Mouse (Mus musculus) hindbrain, embryonic 13.5 days (tissue): ENCODE results near the gene Psip1. TPM values are rescaled to one million over a fixed set of nuclear protein-coding genes. Genes with fewer than 3 reads are reported as not detected.
A peak's percentile ranks its signal among the peaks of the same experiment; 100 is the strongest.
"Not testable (repeated sequence)": the region's sequence is repeated elsewhere in the genome, so short reads cannot be mapped to it uniquely, and the experiment has no call there.

Experiments
- ATAC-seq: fragments of 200-750 bp; cut with Nextera tagmentation; 2 replicates; pipeline ENCODE4 v1.8.0; 2017; ENCODE audit warnings: moderate TSS enrichment; ENCODE audit not compliant: low FRiP score
- H3K27ac ChIP-seq: fragments of 300-500 bp; sonication (generic); 2 replicates; pipeline ENCODE4 v1.5.1; 2015; ENCODE audit warnings: inconsistent platforms, mild to moderate bottlenecking, moderate library complexity
- H3K27me3 ChIP-seq: fragments of 300-500 bp; sonication (generic); 2 replicates; pipeline ENCODE4 v1.6.1; 2015; ENCODE audit warnings: mild to moderate bottlenecking, inconsistent platforms
- H3K36me3 ChIP-seq: fragments of 300-500 bp; sonication (generic); 2 replicates; pipeline ENCODE4 v1.6.1; 2015; ENCODE audit warnings: mild to moderate bottlenecking, inconsistent platforms
- H3K4me1 ChIP-seq: fragments of 300-500 bp; sonication (generic); replicated peaks from 2 replicates; pipeline ENCODE4 v1.6.1; 2015; ENCODE audit warnings: inconsistent platforms
- H3K4me2 ChIP-seq: fragments of 300-500 bp; sonication (generic); 2 replicates; pipeline ENCODE4 v1.6.1; 2015; ENCODE audit warnings: inconsistent platforms, mild to moderate bottlenecking, moderate library complexity
- H3K4me3 ChIP-seq: fragments of 300-500 bp; sonication (generic); 2 replicates; pipeline ENCODE4 v1.5.1; 2015; ENCODE audit warnings: mild to moderate bottlenecking, inconsistent platforms
- H3K9ac ChIP-seq: fragments of 300-500 bp; sonication (generic); 2 replicates; pipeline ENCODE4 v1.6.1; 2015; ENCODE audit warnings: mild to moderate bottlenecking, inconsistent platforms
- H3K9me3 ChIP-seq: fragments of 300-500 bp; sonication (generic); 2 replicates; pipeline ENCODE4 v1.6.1; 2016; ENCODE audit warnings: inconsistent platforms
- WGBS: fragments of 180-500 bp; shearing (Covaris S2); methylation state at CpG from one replicate; pipeline ENCODE4 v1.1.7; 2015; 5-methylcytosine and 5-hydroxymethylcytosine counted together
- polyA plus RNA-seq: library from polyadenylated mRNA; unstranded; fragments of >200 nt; fragmentation: Nextera tagmentation; extraction: Ambion mirVana; gene quantifications from 2 replicates; pipeline ENCODE4 v1.2.1, GENCODE M21; 2015

The Psip1 gene
- polyA plus RNA-seq: 289 and 292 TPM in 2 replicates

DNA sequence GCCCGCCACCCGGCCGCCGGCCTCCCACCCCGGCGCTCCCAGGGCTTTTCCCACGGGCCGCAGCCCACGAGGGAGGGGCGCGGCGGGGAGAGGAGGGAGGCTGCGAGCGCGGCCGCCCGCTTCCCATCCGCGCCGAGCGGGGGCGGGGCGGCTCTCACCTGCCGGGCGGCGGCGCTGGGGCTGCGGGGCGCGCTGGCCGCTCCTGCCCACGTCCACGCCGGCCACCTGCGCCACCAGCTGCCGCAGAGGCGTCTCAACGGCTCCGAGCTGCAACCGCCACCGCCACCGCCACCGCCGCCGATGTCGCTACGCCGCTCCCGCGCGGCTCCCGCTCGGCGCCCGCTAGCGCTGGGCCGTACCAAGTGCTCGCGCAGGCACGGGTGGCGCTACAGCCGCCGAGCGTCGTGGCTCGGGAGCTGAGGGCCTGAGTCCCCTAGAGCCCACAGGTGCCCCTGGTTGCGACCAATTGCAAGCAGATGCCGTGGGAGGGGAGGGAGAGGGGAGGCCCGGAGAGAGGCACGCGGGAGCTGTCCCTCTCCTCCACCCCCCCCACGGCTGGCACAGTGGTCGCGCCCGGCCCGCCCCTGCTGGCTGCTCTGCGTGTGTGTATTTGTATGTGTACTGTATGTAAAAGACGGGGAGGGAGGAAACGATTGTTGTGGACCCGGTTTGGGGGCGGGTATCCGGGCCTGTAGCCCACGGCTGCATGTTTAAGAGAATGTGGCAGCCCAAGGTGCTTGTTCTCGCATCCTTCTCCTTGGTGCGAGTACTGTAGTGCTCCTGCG is at the start of gene Psip1:
Psip1 (minus strand) TSS at position 343 of the 785 bp plus-strand sequence.
- Histone ChIP-seq H3K27me3 (no peaks in the 10 kb centered on the region), H3K4me3 (peak within 1 kb of the TSS; percentile 91), H3K36me3 (peaks cover 18% of the 10 kb centered on the region), H3K4me1 (peaks cover 33% of the 10 kb centered on the region), H3K9ac (peak within 1 kb of the TSS; percentile 97), H3K9me3 (no peaks in the 10 kb centered on the region), H3K4me2 (peak within 1 kb of the TSS; percentile 68), H3K27ac (peak within 1 kb of the TSS; percentile 100)
- ATAC-seq: peak; percentile 96
- under 1% methylated on average over 62 of the region's 86 CpGs for WGBS

DNA sequence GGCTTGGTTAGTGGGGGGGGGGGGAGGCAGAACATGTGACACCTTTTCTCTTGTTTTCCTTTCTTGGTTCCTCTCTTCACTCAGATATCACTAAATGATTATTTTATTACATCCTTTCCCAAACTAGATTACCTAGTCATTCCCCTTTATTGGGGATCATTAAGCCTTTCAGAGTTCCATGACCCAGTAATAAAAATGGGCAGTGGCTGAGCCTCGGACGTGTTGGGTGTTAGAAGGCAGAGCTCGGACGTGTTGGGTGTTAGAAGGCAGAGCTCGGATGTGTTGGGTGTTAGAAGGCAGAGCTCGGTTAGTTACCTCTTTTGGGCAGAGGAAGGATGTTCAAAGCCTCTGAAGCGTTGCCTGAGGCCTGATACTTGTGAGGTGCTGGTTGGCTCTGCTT is 47.8 kb upstream of the Psip1 start:
- Histone ChIP-seq H3K36me3 (no peaks in the 10 kb centered on the region), H3K27ac (no peak overlapping the region), H3K27me3 (no peaks in the 10 kb centered on the region), H3K4me2 (no peak overlapping the region), H3K4me1 (no peaks in the 10 kb centered on the region), H3K9ac (no peak overlapping the region), H3K9me3 (no peaks in the 10 kb centered on the region), H3K4me3 (no peak overlapping the region)
- ATAC-seq: no peak
- WGBS: 76% methylated on average over 7 of the region's 7 CpGs

DNA sequence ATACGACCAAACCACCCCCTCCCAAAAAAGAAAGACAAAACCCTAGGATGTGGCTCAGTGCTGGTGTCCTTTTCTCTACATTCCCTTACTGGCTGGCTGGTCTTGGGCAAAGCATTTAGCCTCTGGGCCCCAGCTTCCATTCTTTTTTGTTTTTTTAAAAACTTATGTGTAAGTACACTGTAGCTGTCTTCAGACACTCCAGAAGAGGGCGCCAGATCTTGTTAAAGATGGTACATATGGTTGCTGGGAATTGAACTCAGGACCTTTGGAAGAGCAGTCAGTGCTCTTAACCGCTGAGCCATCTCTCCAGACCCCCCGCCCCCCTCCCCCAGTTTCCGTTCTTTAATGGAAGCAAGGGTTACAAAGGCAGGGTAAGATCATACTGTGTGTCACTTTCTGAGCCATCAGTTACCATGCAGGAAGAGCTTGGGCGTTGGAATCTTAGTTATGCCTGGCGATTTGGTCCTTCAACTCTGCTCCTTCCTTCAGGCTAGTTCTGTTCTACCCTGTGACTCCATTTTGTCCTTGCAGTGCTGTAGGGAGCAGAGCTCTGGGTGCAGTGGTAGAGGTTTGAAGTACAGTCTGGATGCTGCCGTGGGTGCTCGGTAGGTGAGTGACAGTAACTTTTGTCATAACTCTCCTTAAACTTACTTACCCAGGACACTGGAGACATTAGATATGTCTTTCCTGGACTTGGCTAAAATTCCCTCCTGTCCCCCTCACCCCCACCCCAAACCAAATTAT is 47.1 kb upstream of the Psip1 start:
- no peaks in the 10 kb centered on the region for H3K4me1 ChIP-seq
- no peak overlapping the region for H3K4me2 ChIP-seq
- H3K27ac ChIP-seq: no peak overlapping the region
- WGBS: 85% methylated on average over 9 of the region's 9 CpGs
- no peak overlapping the region for H3K4me3 ChIP-seq
- H3K9me3 ChIP-seq: no peaks in the 10 kb centered on the region
- H3K9ac ChIP-seq: no peak overlapping the region
- no peaks in the 10 kb centered on the region for H3K27me3 ChIP-seq
- no peaks in the 10 kb centered on the region for H3K36me3 ChIP-seq
- no peak for ATAC-seq

DNA sequence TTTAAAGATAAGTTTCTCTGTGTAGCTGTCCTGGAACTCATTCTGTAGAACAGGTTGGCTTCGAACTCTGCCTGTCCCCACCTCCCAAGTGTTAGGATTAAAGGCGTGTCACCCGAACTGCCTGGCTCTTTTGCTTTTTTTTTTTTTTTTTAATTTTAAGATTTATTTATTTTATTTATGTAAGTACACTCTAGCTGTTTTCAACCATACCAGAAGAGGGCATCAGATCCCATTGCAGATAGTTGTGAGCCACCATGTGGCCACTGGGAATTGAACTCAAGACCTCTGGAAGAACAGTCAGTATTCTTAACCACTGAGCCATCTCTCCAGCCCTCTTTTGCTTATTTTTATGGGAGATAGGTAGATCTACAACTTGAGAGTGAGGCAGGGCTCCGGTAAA is 43.8 kb upstream of the Psip1 start:
- H3K4me1 ChIP-seq, H3K4me3 ChIP-seq, H3K4me2 ChIP-seq, H3K27ac ChIP-seq, ATAC-seq, H3K9me3 ChIP-seq, H3K27me3 ChIP-seq, H3K36me3 ChIP-seq, H3K9ac ChIP-seq: not testable (repeated sequence)
- WGBS: 96% methylated on average over 4 of the region's 4 CpGs

DNA sequence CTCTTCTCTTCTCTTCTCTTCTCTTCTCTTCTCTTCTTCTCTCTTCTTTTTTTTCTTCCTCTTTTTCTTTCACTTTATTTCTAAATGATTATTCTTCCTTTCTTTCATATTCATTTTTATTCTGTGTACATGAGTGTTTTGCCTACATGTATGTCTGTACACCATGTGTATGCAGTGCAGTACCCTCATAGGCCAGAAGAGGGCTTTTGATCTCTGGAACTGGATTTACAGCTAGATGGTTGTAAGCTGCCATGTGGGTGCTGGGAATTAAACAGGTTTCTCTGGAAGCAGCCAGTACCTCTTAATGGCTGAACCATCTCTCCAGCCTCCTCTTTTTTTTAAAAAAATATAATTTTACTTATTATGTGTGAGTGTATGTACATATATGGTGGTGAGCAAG is 41.7 kb upstream of the Psip1 start:
- H3K4me3 ChIP-seq: no peak overlapping the region
- H3K9ac ChIP-seq: no peak overlapping the region
- H3K36me3 ChIP-seq: no peaks in the 10 kb centered on the region
- no peaks in the 10 kb centered on the region for H3K9me3 ChIP-seq
- H3K27me3 ChIP-seq: no peaks in the 10 kb centered on the region
- H3K4me2 ChIP-seq: no peak overlapping the region
- no peak overlapping the region for H3K27ac ChIP-seq
- peaks cover 18% of the 10 kb centered on the region for H3K4me1 ChIP-seq
- ATAC-seq: no peak

DNA sequence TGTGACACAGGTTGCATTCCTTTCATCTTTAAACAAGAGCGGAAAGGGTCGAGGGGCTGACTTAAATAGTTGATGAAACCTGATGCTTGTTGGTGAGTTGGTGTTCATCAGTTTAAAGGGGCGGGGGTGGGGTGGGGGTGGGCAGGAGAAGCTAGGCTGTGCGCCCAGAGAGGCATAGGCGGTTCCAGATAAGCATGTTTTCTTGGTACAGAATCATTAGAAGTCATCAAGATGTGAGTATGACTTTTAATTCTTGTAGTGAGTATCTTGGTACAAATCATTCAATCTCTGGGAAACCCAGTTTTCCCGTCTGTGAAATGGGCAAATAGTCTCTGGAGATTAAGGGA is 40.7 kb upstream of the Psip1 start:
- Histone ChIP-seq H3K4me1 (peaks cover 18% of the 10 kb centered on the region), H3K9ac (no peak overlapping the region), H3K27ac (no peak overlapping the region), H3K4me2 (no peak overlapping the region; the same call in 1 of the 2 replicates), H3K4me3 (no peak overlapping the region), H3K27me3 (no peaks in the 10 kb centered on the region), H3K9me3 (no peaks in the 10 kb centered on the region), H3K36me3 (no peaks in the 10 kb centered on the region)
- ATAC-seq: no peak
- WGBS: 74% methylated on average over 6 of the region's 6 CpGs

DNA sequence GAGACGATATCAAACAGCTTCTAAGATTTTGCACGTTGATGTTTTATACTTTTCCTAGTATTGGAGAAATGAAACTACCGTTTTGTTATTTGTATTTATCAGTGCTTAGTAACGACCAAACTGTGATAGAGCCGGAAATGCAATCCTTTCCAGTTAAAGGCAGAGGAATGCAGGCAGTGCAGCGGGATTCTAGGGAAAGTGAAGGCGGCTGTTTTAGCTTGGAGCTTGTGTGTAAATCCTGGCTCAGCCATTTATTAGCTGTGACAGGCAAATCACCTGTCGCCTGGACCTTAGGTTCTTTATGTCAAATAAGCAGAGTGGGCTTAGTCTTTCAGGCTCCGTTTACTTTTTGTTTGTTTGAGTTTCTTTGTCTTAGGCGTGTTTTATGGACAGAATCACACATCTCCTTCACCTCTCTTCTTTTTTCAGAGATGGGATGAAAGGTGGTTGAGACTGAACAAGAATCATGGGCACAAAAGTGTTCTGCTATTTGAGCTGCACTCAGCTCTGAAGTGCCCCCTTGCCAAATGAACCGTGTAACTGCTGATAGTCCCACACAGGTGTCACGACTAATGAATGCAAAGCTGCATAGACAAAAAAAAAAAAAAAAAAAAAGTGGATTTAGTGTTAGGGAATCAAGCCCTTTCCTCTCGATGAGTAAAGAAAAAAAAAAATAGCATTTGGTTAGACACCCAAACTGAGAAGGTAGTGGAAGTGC is 40.2 kb upstream of the Psip1 start:
- no peak for ATAC-seq
- Histone ChIP-seq H3K27ac (no peak overlapping the region), H3K4me2 (peak overlapping the region; percentile 85), H3K36me3 (no peaks in the 10 kb centered on the region), H3K4me1 (peaks cover 18% of the 10 kb centered on the region), H3K4me3 (peak overlapping the region; percentile 72), H3K27me3 (no peaks in the 10 kb centered on the region), H3K9ac (peak overlapping the region; percentile 49; the same call in 1 of the 2 replicates), H3K9me3 (no peaks in the 10 kb centered on the region)
- WGBS: 13% methylated on average over 13 of the region's 13 CpGs

DNA sequence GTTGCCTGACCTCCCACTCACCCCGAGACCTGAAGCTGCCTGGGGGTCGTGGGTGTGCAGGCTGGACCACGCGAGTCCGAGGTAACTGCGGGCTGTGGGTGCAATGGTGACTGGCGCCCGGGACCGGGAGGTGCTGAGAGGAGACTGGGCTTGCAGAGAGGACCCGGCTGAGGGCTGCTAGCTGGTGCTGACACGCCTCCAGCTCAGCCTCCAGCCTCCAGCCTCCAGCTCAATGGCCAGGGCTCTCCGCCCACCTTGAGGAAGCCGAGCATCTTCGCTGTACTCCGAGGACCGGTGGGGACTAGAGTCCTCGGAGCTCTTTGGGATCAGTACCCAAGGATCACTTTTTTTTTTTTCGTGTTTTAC is 39.4 kb upstream of the Psip1 start:
- WGBS: under 1% methylated on average over 18 of the region's 18 CpGs
- H3K27ac ChIP-seq: peak overlapping the region; percentile 98
- no peaks in the 10 kb centered on the region for H3K9me3 ChIP-seq
- peak overlapping the region; percentile 85 for H3K4me2 ChIP-seq
- peaks cover 18% of the 10 kb centered on the region for H3K4me1 ChIP-seq
- H3K9ac ChIP-seq: peak overlapping the region; percentile 80
- no peaks in the 10 kb centered on the region for H3K27me3 ChIP-seq
- H3K36me3 ChIP-seq: no peaks in the 10 kb centered on the region
- H3K4me3 ChIP-seq: peak overlapping the region; percentile 72
- peak; percentile 81; the same call in 1 of the 2 replicates for ATAC-seq

DNA sequence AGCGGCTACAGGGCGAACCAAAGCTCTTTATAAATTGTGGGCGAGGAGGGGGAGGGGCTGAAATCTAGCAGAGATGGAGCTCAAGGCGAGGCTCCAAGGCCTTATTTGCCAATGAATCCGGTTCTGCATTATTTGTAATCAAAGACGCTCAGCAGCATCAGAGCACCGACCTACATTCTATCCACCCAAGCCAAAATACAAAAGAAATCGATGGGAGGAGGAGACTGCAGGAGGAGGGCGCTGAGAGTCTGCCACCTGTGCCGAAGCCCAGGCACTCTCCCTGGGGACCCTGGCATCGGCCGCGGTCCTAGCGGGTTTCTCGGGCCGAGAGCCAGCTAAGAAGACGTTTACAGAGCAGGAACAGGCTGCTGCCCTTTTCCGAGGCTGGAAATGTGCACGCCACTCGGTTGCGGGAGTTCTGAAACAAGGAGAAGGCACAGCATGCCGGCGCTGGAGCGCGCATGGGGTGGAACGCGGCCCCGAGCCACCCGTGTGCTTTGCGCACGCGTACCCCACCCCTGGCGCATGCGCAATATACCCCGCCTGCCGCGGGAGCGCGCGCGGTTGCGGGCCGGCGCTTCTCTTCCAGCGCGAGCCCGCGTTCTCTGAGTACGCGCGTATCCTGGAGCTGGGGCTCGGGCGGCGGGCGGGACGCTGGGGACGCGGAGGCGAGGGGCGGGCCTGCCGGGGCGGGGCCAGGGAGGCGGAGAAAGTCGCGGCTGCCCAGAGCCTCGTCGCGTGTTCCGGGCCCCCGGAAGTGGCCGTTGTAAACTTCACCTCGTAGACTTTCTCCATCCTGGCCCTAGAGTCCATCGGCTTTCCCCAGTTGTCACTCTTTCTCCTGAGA is 38.8 kb upstream of the Psip1 start, which contains the start of gene Ccdc171:
Ccdc171 (plus strand) TSS at position 703 of the 847 bp plus-strand sequence.
- H3K4me2 ChIP-seq: peak within 1 kb of the TSS; percentile 85

DNA sequence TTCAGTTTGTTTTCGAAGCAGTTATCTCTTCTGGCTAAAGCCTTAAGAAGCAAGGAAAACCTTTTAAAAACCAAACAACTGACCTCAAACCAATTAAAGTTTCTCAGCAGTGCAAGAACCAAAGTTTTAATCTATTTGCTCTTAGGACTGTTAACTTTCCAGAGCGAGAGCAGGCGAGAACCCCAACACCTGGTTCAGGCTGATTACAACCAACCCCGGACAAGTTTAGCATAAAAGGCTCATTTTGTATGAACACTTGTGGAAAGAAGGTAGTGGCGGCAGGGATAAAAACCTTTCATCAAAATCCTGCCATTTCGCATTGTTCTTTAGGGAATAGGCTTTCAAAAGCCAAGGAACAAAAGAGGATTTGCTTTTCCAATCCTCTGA is 38.2 kb upstream of the Psip1 start:
- Histone ChIP-seq H3K4me1 (peaks cover 18% of the 10 kb centered on the region), H3K27me3 (no peaks in the 10 kb centered on the region), H3K4me2 (peak overlapping the region; percentile 58), H3K36me3 (no peaks in the 10 kb centered on the region), H3K27ac (peak overlapping the region; percentile 98), H3K9ac (peak overlapping the region; percentile 81), H3K4me3 (peak overlapping the region; percentile 72), H3K9me3 (no peaks in the 10 kb centered on the region)
- 0 out of 2 replicates have a peak, but pooled peaks have one; percentile 0 for ATAC-seq
- 6% methylated on average over 6 of the region's 6 CpGs for WGBS

More for the DNA sequence above, 38.8 kb upstream of the Psip1 start, which contains the start of gene Ccdc171:
- H3K9me3 ChIP-seq: no peaks in the 10 kb centered on the region
- peak within 1 kb of the TSS; percentile 81 for H3K9ac ChIP-seq
- peak within 1 kb of the TSS; percentile 72 for H3K4me3 ChIP-seq
- no peaks in the 10 kb centered on the region for H3K27me3 ChIP-seq
- peak; percentile 96 for ATAC-seq
- no peaks in the 10 kb centered on the region for H3K36me3 ChIP-seq
- peaks cover 18% of the 10 kb centered on the region for H3K4me1 ChIP-seq
- WGBS: under 1% methylated on average over 57 of the region's 73 CpGs
- H3K27ac ChIP-seq: peak within 1 kb of the TSS; percentile 98

DNA sequence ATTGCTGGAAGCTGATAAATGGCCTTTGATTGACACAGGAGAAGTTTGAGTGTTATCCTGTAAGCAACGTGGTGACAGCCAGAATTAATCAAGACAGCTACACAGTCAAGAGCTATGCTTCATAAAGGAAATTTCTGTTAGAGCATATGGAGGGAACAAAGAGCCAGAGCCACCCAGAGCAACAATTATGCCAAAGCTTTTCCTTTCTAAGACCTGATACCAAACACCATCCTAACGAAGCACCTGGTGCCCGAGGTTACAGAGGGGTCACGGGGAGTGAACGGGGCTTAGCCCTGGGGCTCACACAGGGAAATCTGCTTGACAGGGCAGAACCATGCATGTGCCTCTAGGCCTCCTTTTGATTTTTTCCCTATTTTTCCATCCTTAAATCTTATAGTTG is 35.8 kb upstream of the Psip1 start:
- Histone ChIP-seq H3K4me1 (peaks cover 18% of the 10 kb centered on the region), H3K36me3 (no peaks in the 10 kb centered on the region), H3K9me3 (no peaks in the 10 kb centered on the region), H3K9ac (no peak overlapping the region; the same call in 1 of the 2 replicates), H3K27ac (no peak overlapping the region), H3K27me3 (no peaks in the 10 kb centered on the region), H3K4me2 (no peak overlapping the region), H3K4me3 (no peak overlapping the region)
- no peak for ATAC-seq
- WGBS: 49% methylated on average over 5 of the region's 5 CpGs
